Mouse (Mus musculus): ENCODE data around the gene Nr2f1.

- no peak for TF ChIP-seq POLR2A (IDR thresholded peaks at IDR 0.05; ENCODE audit: low read depth, low read length)
- no peak for TF ChIP-seq E2F4 (IDR thresholded peaks at IDR 0.05; ENCODE audit: insufficient replicate concordance, low read depth, low read length)
- no peak for TF ChIP-seq ELF1 (IDR thresholded peaks at IDR 0.05; ENCODE audit: low read depth, low read length)
- TF ChIP-seq ZKSCAN1 (IDR thresholded peaks at IDR 0.05; ENCODE audit: borderline replicate concordance, low read depth, low read length): no peak
- no peak for TF ChIP-seq CTCF (conservative IDR thresholded peaks at IDR 0.05 in 1 of 2, IDR thresholded peaks at IDR 0.05 in 1 of 2; ENCODE audit: low read depth in 2 of 2, low read length in 2 of 2)
- no peak for TF ChIP-seq MAFK (IDR thresholded peaks at IDR 0.05; ENCODE audit: insufficient replicate concordance, low read length)
- no peak for TF ChIP-seq KAT2A (IDR thresholded peaks at IDR 0.05; ENCODE audit: insufficient replicate concordance, low read length)
- TF ChIP-seq UBTF (IDR thresholded peaks at IDR 0.05; ENCODE audit: low read depth, low read length): no peak
- TF ChIP-seq USF1 (IDR thresholded peaks at IDR 0.05; ENCODE audit: low read depth, low read length): no peak
- TF ChIP-seq HCFC1 (IDR thresholded peaks at IDR 0.05; ENCODE audit: low read depth, low read length): no peak
These were observed 34.6 kb downstream of the Nr2f1 start for GRCm38 (mm10) chr13:78164941-78165340.

Measured in CH12.LX (cell line).